Mouse (Mus musculus) erythroblast, adult 5-6 weeks (primary cell): Measurements from ENCODE around the gene Cd34. TPM values are rescaled to one million over a fixed set of nuclear protein-coding genes. Genes with fewer than 3 reads are reported as not detected.

ENCODE experiments used
- ATAC-seq: replicated peaks from 2 replicates; pipeline ENCODE4 v1.8.0; 2016; ENCODE audit warnings: moderate number of reproducible peaks, mild to moderate bottlenecking, moderate TSS enrichment, inconsistent platforms; ENCODE audit not compliant: poor library complexity, low FRiP score, severe bottlenecking
- total RNA-seq, 2 experiments: library from RNA; stranded (forward) in 1 of 2; stranded (reverse) in 1 of 2; fragments of 150-400 nt in 1 of 2; fragments of 200-764, 138-1000 nt in 1 of 2; gene quantifications; 2 replicates each; pipeline versions ENCODE4 v1.2.3 to v1.2.4; 2015 to 2017; ENCODE audit warnings: low replicate concordance in 2 of 2

Gene Cd34
- 14.0 and 14.8 TPM in 2 replicates for total RNA-seq (2015; ENCODE audit: low replicate concordance)
- total RNA-seq (2017; ENCODE audit: low replicate concordance) = 5.2 and 8.3 TPM in 2 replicates

GRCm38 (mm10) chr1:194938715-194939114 lies at the start of gene Cd34:
Gene Cd34 (plus strand): TSS chr1:194938819.
- no peak for ATAC-seq

- ATAC-seq = no peak
These were observed 44.1 kb upstream of the Cd34 start for GRCm38 (mm10) chr1:194894513-194894912.

- ATAC-seq = no peak
These were observed 43.3 kb upstream of the Cd34 start for GRCm38 (mm10) chr1:194895287-194895686.

GRCm38 (mm10) chr1:194901075-194901474 lies 37.5 kb upstream of the Cd34 start:
- ATAC-seq = no peak

- no peak for ATAC-seq
These were observed 36.8 kb upstream of the Cd34 start for GRCm38 (mm10) chr1:194901826-194902225.

- ATAC-seq = no peak
These were observed 29.7 kb upstream of the Cd34 start for GRCm38 (mm10) chr1:194908956-194909355.

GRCm38 (mm10) chr1:194925753-194926350 lies 12.8 kb upstream of the Cd34 start:
- ATAC-seq = no peak

GRCm38 (mm10) chr1:194927887-194928286 lies 10.7 kb upstream of the Cd34 start:
- ATAC-seq = no peak

GRCm38 (mm10) chr1:194929275-194929971 lies 9.2 kb upstream of the Cd34 start:
- no peak for ATAC-seq

- ATAC-seq = no peak
These were observed 8.7 kb upstream of the Cd34 start for GRCm38 (mm10) chr1:194929972-194930355.

- ATAC-seq = no peak
These were observed 7.9 kb upstream of the Cd34 start for GRCm38 (mm10) chr1:194930706-194931105.

- no peak for ATAC-seq
These were observed 3.3 kb upstream of the Cd34 start for GRCm38 (mm10) chr1:194935351-194935750.

GRCm38 (mm10) chr1:194941528-194941927 lies 2.9 kb downstream of the Cd34 start:
- ATAC-seq = no peak

GRCm38 (mm10) chr1:194942912-194943311 lies 4.3 kb downstream of the Cd34 start:
- ATAC-seq = no peak

- no peak for ATAC-seq
These were observed 4.9 kb downstream of the Cd34 start for GRCm38 (mm10) chr1:194943485-194943884.

- ATAC-seq = no peak
These were observed 6.8 kb downstream of the Cd34 start for GRCm38 (mm10) chr1:194945382-194945781.

GRCm38 (mm10) chr1:194946467-194946866 lies 7.8 kb downstream of the Cd34 start:
- ATAC-seq = no peak

GRCm38 (mm10) chr1:194950913-194951312 lies 12.3 kb downstream of the Cd34 start:
- ATAC-seq = no peak

- ATAC-seq = no peak
These were observed 14.3 kb downstream of the Cd34 start for GRCm38 (mm10) chr1:194952891-194953290.

- ATAC-seq = no peak
These were observed 16.1 kb downstream of the Cd34 start for GRCm38 (mm10) chr1:194954694-194955093.

GRCm38 (mm10) chr1:194955749-194956148 lies 17.1 kb downstream of the Cd34 start:
- no peak for ATAC-seq

GRCm38 (mm10) chr1:194957021-194957420 lies 18.4 kb downstream of the Cd34 start:
- no peak for ATAC-seq
